Mouse (Mus musculus): ENCODE results near the gene Abca16.
A peak's percentile ranks its signal among the peaks of the same experiment; 100 is the strongest.

The Abca16 gene

GRCm38 (mm10) chr7:120409447-120409846, at the start of gene Abca16:
Abca16 (plus strand) TSS chr7:120409647.
- no peak for DNase-seq (ENCODE audit: low spot score)

GRCm38 (mm10) chr7:120361159-120361558, 48.3 kb upstream of the Abca16 start:
- DNase-seq (ENCODE audit: low spot score), result no peak

GRCm38 (mm10) chr7:120412391-120412790, 2.9 kb downstream of the Abca16 start:
- no peak for DNase-seq (ENCODE audit: low spot score)

- no peak for DNase-seq (ENCODE audit: low spot score)
Measured at GRCm38 (mm10) chr7:120426625-120427024, 17.2 kb downstream of the Abca16 start.

- no peak for DNase-seq (ENCODE audit: low spot score)
Measured at GRCm38 (mm10) chr7:120431464-120431863, 22.0 kb downstream of the Abca16 start.

GRCm38 (mm10) chr7:120503891-120504662, 94.6 kb downstream of the Abca16 start:
- DNase-seq (ENCODE audit: low spot score), result peak; percentile 10

DNA sequence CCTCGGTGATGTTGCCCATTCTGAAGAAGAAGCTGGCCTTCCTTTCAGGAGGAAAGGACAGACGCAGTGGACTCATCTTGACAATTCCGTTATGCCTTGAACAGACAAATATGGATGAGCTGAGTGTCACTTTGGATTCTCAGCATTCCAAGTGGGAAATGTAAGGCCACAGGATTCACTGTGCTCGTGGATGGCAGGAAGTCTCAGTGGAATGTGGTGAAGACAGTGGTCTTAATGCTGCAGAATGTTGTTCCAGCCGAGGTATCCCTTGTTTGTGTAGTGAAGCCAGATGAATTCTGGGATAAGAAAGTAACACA, 95.2 kb downstream of the Abca16 start:
- DNase-seq (ENCODE audit: low spot score), result no peak

GRCm38 (mm10) chr7:120534805-120535204, 125.4 kb downstream of the Abca16 start:
- DNase-seq (ENCODE audit: low spot score), result no peak

- DNase-seq (ENCODE audit: low spot score), result no peak
Measured at GRCm38 (mm10) chr7:120552479-120553180, 143.2 kb downstream of the Abca16 start.

- no peak for DNase-seq (ENCODE audit: low spot score)
Measured at GRCm38 (mm10) chr7:120553181-120553551, 143.7 kb downstream of the Abca16 start.

DNA sequence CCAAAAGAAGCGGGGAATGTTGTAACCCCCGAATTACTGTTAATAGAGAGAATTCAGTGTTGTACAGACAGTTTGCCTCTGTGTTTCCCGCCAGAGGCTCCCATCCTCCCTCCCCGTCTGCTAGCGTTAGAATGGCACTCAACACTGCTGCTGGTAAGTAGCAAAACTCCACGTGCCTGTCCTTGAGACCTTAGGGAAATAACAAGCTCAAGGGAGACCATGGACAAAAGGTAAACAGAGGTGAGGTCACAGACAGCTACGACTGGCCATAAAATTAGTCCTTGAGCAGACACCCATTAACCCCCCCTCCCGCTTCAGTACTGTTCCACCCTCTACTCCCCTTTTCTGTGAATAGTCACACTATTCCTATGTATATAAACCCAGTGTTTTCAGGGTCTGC, 157.9 kb downstream of the Abca16 start:
- no peak for DNase-seq (ENCODE audit: low spot score)

GRCm38 (mm10) chr7:120576520-120576919, 167.1 kb downstream of the Abca16 start:
- DNase-seq (ENCODE audit: low spot score), result no peak

Data from ovary, postnatal 36 days (tissue).